Mouse (Mus musculus): ENCODE data around the gene Pnrc2.

Pnrc2 gene

GRCm38 (mm10) chr4:135823298-135823697 lies 50.4 kb downstream of the Pnrc2 start:
- DNase-seq (ENCODE audit: low spot score) = peak; percentile 45

GRCm38 (mm10) chr4:135821772-135822171 lies 51.9 kb downstream of the Pnrc2 start:
- no peak for DNase-seq (ENCODE audit: low spot score)
